Mouse (Mus musculus) cerebellum, adult 2 months (tissue): ENCODE measurements around the gene Phykpl. TPM values are rescaled to one million over a fixed set of nuclear protein-coding genes. Genes with fewer than 3 reads are reported as not detected.
A peak's percentile ranks its signal among the peaks of the same experiment; 100 is the strongest.
"Not testable (repeated sequence)": the region's sequence is repeated elsewhere in the genome, so short reads cannot be mapped to it uniquely, and the experiment has no call there.

Experiments used
- DNase-seq, 2 experiments: peaks; one replicate each; pipeline ENCODE4 v3.0.0; 2021
- H3K27ac ChIP-seq: fragments of 200-500 bp; 2 replicates; pipeline ENCODE4 v1.5.1; 2012; ENCODE audit warnings: low read length, control low read depth, inconsistent platforms; ENCODE audit not compliant: insufficient read depth
- H3K27me3 ChIP-seq: fragments of 200-500 bp; 2 replicates; pipeline ENCODE4 v1.6.1; 2012; ENCODE audit warnings: inconsistent platforms, mild to moderate bottlenecking, low read length, moderate library complexity; ENCODE audit not compliant: control insufficient read depth, insufficient read depth
- H3K4me1 ChIP-seq: fragments of 200-500 bp; 2 replicates; pipeline ENCODE4 v1.6.1; 2011; ENCODE audit warnings: low read length; ENCODE audit not compliant: control insufficient read depth, insufficient read depth
- H3K4me3 ChIP-seq: fragments of 200-500 bp; replicated peaks from 2 replicates; pipeline ENCODE3; 2011; ENCODE audit warnings: mild to moderate bottlenecking, low read depth, low read length, control low read depth; ENCODE audit not compliant: insufficient read depth
- CTCF ChIP-seq: fragments of 200-500 bp; IDR thresholded peaks from 2 replicates; pipeline ENCODE4 v1.5.1; 2011; ENCODE audit warnings: low read depth, mild to moderate bottlenecking, control low read depth, low read length, moderate library complexity, borderline replicate concordance; ENCODE audit not compliant: insufficient read depth
- POLR2A ChIP-seq: fragments of 200-500 bp; IDR thresholded peaks from 2 replicates; pipeline ENCODE4 v1.6.1; 2011; ENCODE audit warnings: low read length, control low read depth, borderline replicate concordance; ENCODE audit not compliant: insufficient read depth
- WGBS: fragments of 180-500 bp; shearing (Covaris S2); methylation state at CpG from one replicate; pipeline ENCODE4 v1.1.7; 2018; 5-methylcytosine and 5-hydroxymethylcytosine counted together
- polyA plus RNA-seq: library from polyadenylated mRNA; depleted of rRNA; stranded (reverse); fragments of >200 nt; gene quantifications from 2 replicates; pipeline ENCODE4 v1.2.3, GENCODE M21; 2012

Phykpl gene
- polyA plus RNA-seq, 1 experiment, result 19.3 TPM

GRCm38 (mm10) chr11:51614256-51614655 is 29.7 kb downstream of the Phykpl start:
- no peak overlapping the region for H3K4me3 ChIP-seq
- no peaks in the 10 kb centered on the region; the same call in 1 of the 2 replicates for H3K4me1 ChIP-seq
- no peak overlapping the region for H3K27ac ChIP-seq
- WGBS, result 79% methylated on average over 8 of the region's 8 CpGs
- TF ChIP-seq POLR2A (no peak), CTCF (no peak)
- no peak for DNase-seq
- no peaks in the 10 kb centered on the region for H3K27me3 ChIP-seq

DNA sequence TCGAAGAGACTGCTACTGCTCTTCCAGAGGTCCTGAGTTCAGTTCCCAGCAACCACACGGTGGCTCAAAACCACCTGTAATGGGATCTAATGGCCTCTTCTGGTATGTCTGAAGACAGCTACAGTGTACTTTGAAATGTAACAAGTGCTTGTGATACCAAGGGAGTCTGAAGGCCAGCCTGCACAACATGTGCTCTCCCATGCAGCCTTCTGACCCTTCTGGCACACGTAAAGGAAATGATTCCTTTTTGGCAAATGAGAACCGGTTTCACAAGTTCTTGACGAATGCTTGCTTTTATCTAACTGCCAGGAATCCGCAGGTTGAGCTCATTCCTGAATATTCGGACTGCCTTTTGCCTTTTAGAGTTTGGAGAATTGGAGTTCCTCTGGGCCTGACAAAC is 30.6 kb downstream of the Phykpl start:
- no peak for DNase-seq
- Histone ChIP-seq H3K27ac (no peak overlapping the region), H3K4me1 (no peaks in the 10 kb centered on the region; the same call in 1 of the 2 replicates), H3K4me3 (peak overlapping the region; percentile 50), H3K27me3 (no peaks in the 10 kb centered on the region)
- WGBS, result 32% methylated on average over 7 of the region's 7 CpGs
- TF ChIP-seq POLR2A (no peak), CTCF (no peak)

DNA sequence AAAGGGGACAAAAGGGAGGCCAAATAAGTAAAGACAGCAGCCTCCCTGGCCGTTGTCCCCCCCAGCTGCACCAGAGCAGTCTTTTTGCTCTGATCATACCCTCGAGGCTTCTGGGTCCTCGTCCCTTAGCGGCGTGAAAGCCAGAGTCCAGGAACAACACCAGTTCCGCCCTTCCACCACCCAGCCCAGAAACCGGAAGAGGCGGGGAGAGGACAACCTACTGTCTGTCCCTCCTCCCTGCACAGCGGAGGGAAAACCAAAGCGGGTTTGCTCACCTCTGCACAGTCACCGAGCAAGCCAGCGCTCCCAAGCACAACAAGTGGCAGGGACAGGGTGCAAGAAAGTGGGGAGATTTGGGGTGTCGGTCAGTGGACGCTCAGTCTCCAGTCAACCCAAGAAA is 31.0 kb downstream of the Phykpl start:
- Histone ChIP-seq H3K27ac (no peak overlapping the region), H3K4me3 (peak overlapping the region; percentile 50), H3K27me3 (no peaks in the 10 kb centered on the region), H3K4me1 (no peaks in the 10 kb centered on the region; the same call in 1 of the 2 replicates)
- TF ChIP-seq POLR2A, result peak; percentile 69; the same call in 1 of the 2 replicates
- TF ChIP-seq CTCF, result no peak
- WGBS, result 6% methylated on average over 14 of the region's 14 CpGs
- DNase-seq, result peak; percentile 43 to 49

DNA sequence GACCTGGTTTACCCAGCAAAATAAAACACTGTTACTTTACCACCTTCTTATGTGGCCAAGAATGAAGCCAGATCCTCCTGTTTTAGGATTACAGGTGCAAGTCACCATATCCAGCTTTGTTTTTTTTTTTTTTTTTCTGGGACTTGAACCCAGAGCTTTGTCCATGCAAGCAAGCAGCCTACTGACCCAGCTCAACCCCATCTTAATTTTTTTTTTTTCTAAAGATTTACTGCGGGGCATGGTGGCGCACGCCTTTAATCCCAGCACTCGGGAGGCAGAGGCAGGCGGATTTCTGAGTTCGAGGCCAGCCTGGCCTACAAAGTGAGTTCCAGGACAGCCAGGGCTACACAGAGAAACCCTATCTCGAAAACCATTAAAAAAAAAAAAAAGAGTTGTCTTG is 31.6 kb downstream of the Phykpl start:
- 88% methylated on average over 7 of the region's 7 CpGs for WGBS
- not testable (repeated sequence) for H3K4me3 ChIP-seq, DNase-seq, H3K4me1 ChIP-seq, H3K27me3 ChIP-seq, H3K27ac ChIP-seq

DNA sequence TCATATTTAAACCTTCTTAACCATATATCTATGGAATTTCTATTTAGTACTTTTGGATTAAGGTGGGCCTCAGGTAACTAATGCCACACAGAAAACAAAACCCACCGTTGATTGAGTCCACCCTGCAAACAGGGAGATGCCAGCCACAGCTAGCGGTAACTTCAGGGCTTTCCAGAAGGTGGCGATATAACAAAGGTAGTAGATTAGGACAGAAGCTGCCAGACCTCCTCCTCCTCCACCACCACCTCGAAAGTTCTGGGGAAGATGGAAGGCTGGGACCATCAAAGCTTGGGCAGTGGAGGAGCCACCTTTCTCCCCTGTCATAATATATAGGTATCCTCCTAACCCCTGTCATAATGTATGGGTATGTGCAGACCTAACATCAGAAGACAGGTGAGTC is 33.1 kb downstream of the Phykpl start:
- no peaks in the 10 kb centered on the region for H3K27me3 ChIP-seq
- under 1% methylated on average over 4 of the region's 4 CpGs for WGBS
- DNase-seq, result peak; percentile 72 to 73
- H3K4me1 ChIP-seq, result no peaks in the 10 kb centered on the region; the same call in 1 of the 2 replicates
- TF ChIP-seq POLR2A (no peak), CTCF (peak; percentile 92)
- no peak overlapping the region for H3K27ac ChIP-seq
- H3K4me3 ChIP-seq, result no peak overlapping the region

DNA sequence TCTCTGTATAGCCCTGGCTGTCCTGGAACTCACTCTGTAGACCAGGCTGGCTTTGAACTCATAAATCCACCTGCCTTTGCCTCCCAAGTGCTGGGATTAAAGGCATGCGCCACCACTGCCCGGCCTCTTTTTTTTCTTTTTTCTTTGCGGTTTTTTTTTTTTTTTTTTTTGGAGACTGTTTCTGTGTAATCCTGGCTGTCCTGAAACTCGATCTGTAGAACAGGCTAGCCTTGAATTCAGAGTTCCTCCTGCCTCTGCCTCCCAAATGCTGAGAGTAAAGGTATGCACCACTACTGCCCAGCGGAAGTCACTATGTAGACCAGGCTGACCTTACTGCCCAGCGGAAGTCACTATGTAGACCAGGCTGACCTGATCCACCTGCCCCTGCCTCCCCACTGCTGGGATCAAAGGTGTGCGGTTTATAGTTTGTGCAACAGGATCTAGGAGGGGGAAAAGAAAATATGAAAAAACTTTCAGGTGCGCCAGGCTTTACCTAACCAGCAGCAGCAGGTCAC is 34.4 kb downstream of the Phykpl start:
- TF ChIP-seq CTCF (no peak), POLR2A (no peak)
- H3K27ac ChIP-seq, result no peak overlapping the region
- WGBS, result 54% methylated on average over 8 of the region's 8 CpGs

GRCm38 (mm10) chr11:51619409-51620060 is 35.0 kb downstream of the Phykpl start, which contains the start of gene Nhp2:
Gene Nhp2, plus strand, starts transcription at chr11:51619735.
- Histone ChIP-seq H3K4me3 (peak within 1 kb of the TSS; percentile 91), H3K4me1 (no peaks in the 10 kb centered on the region; the same call in 1 of the 2 replicates), H3K27ac (no peak within 1 kb of the TSS), H3K27me3 (no peaks in the 10 kb centered on the region)
- DNase-seq, result peak; percentile 90 to 94
- under 1% methylated on average over 51 of the region's 51 CpGs for WGBS
- TF ChIP-seq POLR2A (peak; percentile 28; the same call in 1 of the 2 replicates), CTCF (no peak)

More for the DNA sequence above, 34.4 kb downstream of the Phykpl start:
- peak overlapping the region; percentile 59 for H3K4me3 ChIP-seq
- no peaks in the 10 kb centered on the region for H3K27me3 ChIP-seq
- no peaks in the 10 kb centered on the region; the same call in 1 of the 2 replicates for H3K4me1 ChIP-seq
- DNase-seq, result no peak

GRCm38 (mm10) chr11:51620084-51620483 is 35.5 kb downstream of the Phykpl start:
- no peak for DNase-seq
- Histone ChIP-seq H3K27ac (no peak overlapping the region), H3K4me1 (no peaks in the 10 kb centered on the region; the same call in 1 of the 2 replicates), H3K27me3 (no peaks in the 10 kb centered on the region), H3K4me3 (peak overlapping the region; percentile 91)
- TF ChIP-seq POLR2A (no peak), CTCF (no peak)
- WGBS, result 1% methylated on average over 11 of the region's 11 CpGs
